Mouse (Mus musculus) embryonic facial prominence, embryonic 10.5 days (tissue): ENCODE data around the gene Nsl1. TPM values are rescaled to one million over a fixed set of nuclear protein-coding genes. Genes with fewer than 3 reads are reported as not detected.

ENCODE experiments used
- DNase-seq: peaks from one replicate; pipeline ENCODE4 v3.0.0-alpha.2; 2017; ENCODE audit warnings: low spot score
- H3K27ac ChIP-seq: fragments of 300-500 bp; sonication (generic); replicated peaks from 2 replicates; pipeline ENCODE4 v1.5.1; 2016; ENCODE audit warnings: mild to moderate bottlenecking
- H3K27me3 ChIP-seq: fragments of 300-500 bp; sonication (generic); replicated peaks from 2 replicates; pipeline ENCODE4 v1.6.1; 2016; ENCODE audit warnings: low read depth, mild to moderate bottlenecking; ENCODE audit not compliant: poor library complexity, severe bottlenecking
- H3K36me3 ChIP-seq: fragments of 300-500 bp; sonication (generic); replicated peaks from 2 replicates; pipeline ENCODE4 v1.6.1; 2016; ENCODE audit warnings: mild to moderate bottlenecking, moderate library complexity
- H3K4me1 ChIP-seq: fragments of 300-500 bp; sonication (generic); 2 replicates; pipeline ENCODE4 v1.6.1; 2016
- H3K4me3 ChIP-seq: fragments of 300-500 bp; sonication (generic); 2 replicates; pipeline ENCODE4 v1.5.1; 2016; ENCODE audit warnings: mild to moderate bottlenecking, moderate library complexity
- H3K9me3 ChIP-seq: fragments of 300-500 bp; sonication (generic); 2 replicates; pipeline ENCODE4 v1.6.1; 2016; ENCODE audit warnings: mild to moderate bottlenecking
- WGBS: fragments of 180-500 bp; shearing (Covaris S2); methylation state at CpG from one replicate; pipeline ENCODE4 v1.1.7; 2016; 5-methylcytosine and 5-hydroxymethylcytosine counted together
- polyA plus RNA-seq: library from polyadenylated mRNA; unstranded; fragments of >200 nt; fragmentation: Nextera tagmentation; extraction: Ambion mirVana; gene quantifications from 2 replicates; pipeline ENCODE4 v1.2.1, GENCODE M21; 2016

The Nsl1 gene
- polyA plus RNA-seq, 1 experiment from 2014 or later, result 35.4 TPM

GRCm38 (mm10) chr1:191035649-191036048 is 27.2 kb upstream of the Nsl1 start:
- no peak for DNase-seq
- Histone ChIP-seq H3K27ac (no peak overlapping the region), H3K4me1 (no peaks in the 10 kb centered on the region), H3K4me3 (no peak overlapping the region), H3K36me3 (no peaks in the 10 kb centered on the region), H3K9me3 (no peaks in the 10 kb centered on the region), H3K27me3 (no peaks in the 10 kb centered on the region)
- 34% methylated on average over 4 of the region's 4 CpGs for WGBS

- H3K4me3 ChIP-seq, result no peak within 1 kb of the TSS
- DNase-seq, result no peak
- WGBS, result 86% methylated on average over 6 of the region's 6 CpGs
- no peaks in the 10 kb centered on the region for H3K36me3 ChIP-seq
- H3K4me1 ChIP-seq, result no peaks in the 10 kb centered on the region
- H3K27ac ChIP-seq, result no peak within 1 kb of the TSS
- no peaks in the 10 kb centered on the region for H3K27me3 ChIP-seq
- H3K9me3 ChIP-seq, result no peaks in the 10 kb centered on the region
These were observed 26.1 kb upstream of the Nsl1 start, which contains the start of gene Spata45 for GRCm38 (mm10) chr1:191036554-191037334. Gene Spata45, plus strand, starts transcription at chr1:191036639.

GRCm38 (mm10) chr1:191037999-191038398 is 24.8 kb upstream of the Nsl1 start:
- no peak overlapping the region for H3K4me3 ChIP-seq
- no peaks in the 10 kb centered on the region for H3K9me3 ChIP-seq
- no peak for DNase-seq
- WGBS, result 90% methylated on average over 4 of the region's 4 CpGs
- no peaks in the 10 kb centered on the region for H3K36me3 ChIP-seq
- H3K27me3 ChIP-seq, result no peaks in the 10 kb centered on the region
- H3K27ac ChIP-seq, result no peak overlapping the region
- no peaks in the 10 kb centered on the region for H3K4me1 ChIP-seq

DNA sequence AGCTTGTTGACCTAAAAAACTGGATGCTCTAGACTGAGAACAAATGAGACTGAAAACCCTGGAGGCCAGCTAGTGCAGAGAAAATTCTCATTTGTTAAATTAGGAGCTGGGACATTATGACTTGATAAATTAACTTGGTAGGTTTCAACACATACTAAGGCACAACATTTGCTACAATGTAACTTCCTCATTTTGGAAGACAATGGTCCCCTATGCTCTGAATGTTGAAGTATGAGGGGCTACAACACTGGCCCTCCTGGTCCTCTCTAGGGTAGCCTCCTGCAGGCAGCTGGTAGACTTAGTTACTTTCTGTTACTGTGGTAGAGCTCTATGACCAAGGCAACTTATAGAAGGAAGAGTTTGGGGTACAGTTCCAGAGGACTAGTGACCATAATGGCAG is 21.5 kb upstream of the Nsl1 start:
- DNase-seq, result no peak
- no peaks in the 10 kb centered on the region for H3K4me1 ChIP-seq
- H3K36me3 ChIP-seq, result no peaks in the 10 kb centered on the region
- H3K27me3 ChIP-seq, result no peaks in the 10 kb centered on the region
- H3K9me3 ChIP-seq, result no peaks in the 10 kb centered on the region
- no peak overlapping the region for H3K27ac ChIP-seq
- no peak overlapping the region for H3K4me3 ChIP-seq

DNA sequence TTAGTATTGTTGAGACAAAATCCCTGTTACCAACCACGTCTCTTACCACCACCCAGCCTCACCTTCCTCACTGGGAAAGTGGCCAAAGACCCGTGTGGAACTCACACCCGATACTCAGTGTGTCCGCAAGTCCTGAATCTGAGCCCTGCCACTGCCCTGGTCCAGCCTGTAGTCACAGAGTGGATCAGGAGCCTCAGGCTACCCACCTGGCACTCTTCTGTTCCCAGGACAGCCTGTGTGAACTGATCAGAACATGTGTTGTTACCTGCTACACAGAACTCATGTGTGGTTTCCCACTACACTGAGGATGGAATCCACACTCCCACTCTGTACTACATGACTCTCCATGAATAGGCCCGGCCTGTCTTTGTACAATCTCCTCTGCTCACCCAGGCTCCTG is 20.7 kb upstream of the Nsl1 start:
- no peak for DNase-seq
- Histone ChIP-seq H3K27me3 (no peaks in the 10 kb centered on the region), H3K4me1 (no peaks in the 10 kb centered on the region), H3K4me3 (no peak overlapping the region), H3K36me3 (no peaks in the 10 kb centered on the region), H3K9me3 (no peaks in the 10 kb centered on the region), H3K27ac (no peak overlapping the region)
- 83% methylated on average over 5 of the region's 5 CpGs for WGBS

GRCm38 (mm10) chr1:191042688-191043087 is 20.1 kb upstream of the Nsl1 start:
- no peaks in the 10 kb centered on the region for H3K9me3 ChIP-seq
- H3K4me3 ChIP-seq, result no peak overlapping the region
- H3K36me3 ChIP-seq, result no peaks in the 10 kb centered on the region
- 91% methylated on average over 3 of the region's 3 CpGs for WGBS
- no peak for DNase-seq
- H3K27me3 ChIP-seq, result no peaks in the 10 kb centered on the region
- H3K4me1 ChIP-seq, result no peaks in the 10 kb centered on the region
- no peak overlapping the region for H3K27ac ChIP-seq

GRCm38 (mm10) chr1:191045264-191045663 is 17.5 kb upstream of the Nsl1 start:
- Histone ChIP-seq H3K4me1 (no peaks in the 10 kb centered on the region), H3K27me3 (no peaks in the 10 kb centered on the region), H3K27ac (no peak overlapping the region), H3K9me3 (no peaks in the 10 kb centered on the region), H3K4me3 (no peak overlapping the region), H3K36me3 (no peaks in the 10 kb centered on the region)
- 89% methylated on average over 2 of the region's 2 CpGs for WGBS
- DNase-seq, result no peak

GRCm38 (mm10) chr1:191046231-191046824 is 16.5 kb upstream of the Nsl1 start:
- no peaks in the 10 kb centered on the region for H3K4me1 ChIP-seq
- H3K9me3 ChIP-seq, result no peaks in the 10 kb centered on the region
- no peaks in the 10 kb centered on the region; the same call in 1 of the 2 replicates for H3K36me3 ChIP-seq
- no peak for DNase-seq
- no peaks in the 10 kb centered on the region for H3K27me3 ChIP-seq
- WGBS, result 76% methylated on average over 7 of the region's 7 CpGs
- H3K27ac ChIP-seq, result no peak overlapping the region
- no peak overlapping the region for H3K4me3 ChIP-seq

GRCm38 (mm10) chr1:191053555-191053954 is 9.3 kb upstream of the Nsl1 start:
- Histone ChIP-seq H3K36me3 (no peaks in the 10 kb centered on the region; the same call in 1 of the 2 replicates), H3K27me3 (no peaks in the 10 kb centered on the region), H3K4me3 (no peak overlapping the region), H3K27ac (no peak overlapping the region), H3K4me1 (no peaks in the 10 kb centered on the region), H3K9me3 (no peaks in the 10 kb centered on the region)
- no peak for DNase-seq
- WGBS, result 92% methylated on average over 3 of the region's 3 CpGs

GRCm38 (mm10) chr1:191054870-191055532 is 7.8 kb upstream of the Nsl1 start:
- 72% methylated on average over 8 of the region's 8 CpGs for WGBS
- no peak overlapping the region; the same call in 1 of the 2 replicates for H3K27ac ChIP-seq
- no peak for DNase-seq
- H3K4me3 ChIP-seq, result no peak overlapping the region
- no peaks in the 10 kb centered on the region for H3K27me3 ChIP-seq
- H3K36me3 ChIP-seq, result no peaks in the 10 kb centered on the region; the same call in 1 of the 2 replicates
- H3K4me1 ChIP-seq, result no peaks in the 10 kb centered on the region
- H3K9me3 ChIP-seq, result no peaks in the 10 kb centered on the region

DNA sequence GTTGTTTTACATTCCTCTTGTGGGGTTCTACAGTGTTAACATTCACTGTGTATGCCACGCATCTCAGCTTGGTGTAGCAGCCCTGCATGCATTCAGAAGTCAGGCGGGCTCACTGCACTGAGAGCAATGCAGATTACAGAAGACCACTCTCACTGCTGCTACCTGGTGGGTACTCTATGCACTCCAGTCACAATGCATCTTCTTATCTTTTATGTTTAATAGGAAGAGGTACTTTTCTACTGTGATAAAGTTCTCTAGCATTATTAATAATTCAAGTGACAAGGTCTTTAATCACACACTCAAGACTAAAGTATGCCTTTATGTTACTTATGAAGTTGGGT is 7.3 kb upstream of the Nsl1 start:
- H3K9me3 ChIP-seq, result no peaks in the 10 kb centered on the region
- WGBS, result 72% methylated on average over 2 of the region's 2 CpGs
- DNase-seq, result no peak
- H3K27ac ChIP-seq, result no peak overlapping the region
- H3K36me3 ChIP-seq, result no peaks in the 10 kb centered on the region; the same call in 1 of the 2 replicates
- 0 out of 2 replicates have a peak, but pooled peaks cover under 1% of the 10 kb centered on the region for H3K27me3 ChIP-seq
- no peak overlapping the region for H3K4me3 ChIP-seq
- H3K4me1 ChIP-seq, result no peaks in the 10 kb centered on the region

GRCm38 (mm10) chr1:191057461-191057860 is 5.4 kb upstream of the Nsl1 start:
- Histone ChIP-seq H3K27ac (no peak overlapping the region), H3K9me3 (no peaks in the 10 kb centered on the region), H3K36me3 (no peaks in the 10 kb centered on the region), H3K4me3 (no peak overlapping the region), H3K27me3 (peaks cover 7% of the 10 kb centered on the region; the same call in 1 of the 2 replicates), H3K4me1 (peaks cover 8% of the 10 kb centered on the region)
- no peak for DNase-seq
- 71% methylated on average over 3 of the region's 3 CpGs for WGBS
